Mouse (Mus musculus): ENCODE measurements around the gene Ltc4s.

The Ltc4s gene

DNA sequence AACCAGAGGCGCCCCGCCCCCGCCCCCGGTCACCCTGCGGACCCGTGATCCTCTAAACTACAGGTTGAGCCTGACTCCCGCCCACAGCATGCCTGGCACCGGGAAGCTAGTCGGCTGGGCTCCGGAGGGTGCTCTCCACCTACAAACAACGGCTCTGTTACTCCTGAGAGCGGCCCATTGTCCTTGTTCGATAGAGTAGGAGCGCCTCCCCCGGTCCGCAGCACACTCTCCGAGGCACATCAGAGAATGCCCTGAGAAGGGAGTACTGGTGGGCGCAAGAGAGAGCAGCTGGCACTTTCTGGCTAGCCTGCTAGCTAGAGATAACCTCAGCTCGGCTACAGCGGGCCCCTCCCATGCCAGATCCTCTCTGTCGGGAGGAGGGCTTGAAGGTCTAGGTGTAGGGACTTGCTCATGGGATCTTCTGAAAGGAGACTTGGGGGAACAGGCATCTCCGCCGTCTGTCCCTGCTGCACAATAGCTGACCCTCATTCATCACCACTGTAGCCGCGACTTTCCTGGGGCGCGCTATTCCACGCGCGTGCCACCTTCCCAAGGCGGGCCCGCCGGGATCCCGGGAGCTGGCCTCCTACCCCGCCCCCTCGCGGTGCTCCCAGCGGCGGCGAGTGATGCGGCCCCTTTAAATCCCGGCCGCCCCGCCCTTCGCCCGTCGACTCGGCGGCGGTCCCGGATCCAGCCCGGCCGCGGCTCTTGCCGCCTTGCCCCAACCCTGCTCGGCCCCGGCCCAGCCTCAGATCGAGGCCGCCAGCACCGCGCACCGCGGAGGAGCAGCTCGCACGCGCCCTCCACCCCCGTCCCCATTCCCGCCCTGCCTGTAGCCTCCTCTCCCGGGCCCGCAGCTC is 13.5 kb downstream of the Ltc4s start:
- peak; percentile 81 to 85 for DNase-seq (ENCODE audit: low spot score in 2 of 2)

GRCm38 (mm10) chr11:50223783-50224662 is 14.4 kb downstream of the Ltc4s start:
- no peak for DNase-seq (ENCODE audit: low spot score in 2 of 2)

GRCm38 (mm10) chr11:50222559-50223276 is 15.7 kb downstream of the Ltc4s start:
- DNase-seq (ENCODE audit: low spot score in 2 of 2), result no peak

- DNase-seq (ENCODE audit: low spot score in 2 of 2), result no peak
Measured at GRCm38 (mm10) chr11:50219833-50220232, 18.6 kb downstream of the Ltc4s start.

DNA sequence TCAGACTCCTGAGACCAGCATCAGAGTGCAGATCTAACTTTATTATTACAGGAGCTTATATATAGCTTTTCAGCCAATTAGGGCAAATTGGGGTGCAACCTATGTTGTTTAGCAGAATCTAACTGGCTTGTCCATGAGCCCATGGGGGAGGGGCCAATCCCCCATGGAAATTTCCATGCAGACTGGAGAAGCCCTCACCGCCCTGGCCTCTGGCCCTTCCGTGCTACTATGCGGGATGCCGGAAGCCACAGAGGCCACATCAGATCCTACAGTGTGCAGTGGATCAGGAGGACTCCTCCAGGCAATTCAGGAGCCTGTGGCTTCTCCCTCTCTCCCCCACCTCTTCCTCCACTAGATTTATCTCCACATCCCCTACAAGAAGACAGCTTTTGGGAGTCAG is 20.6 kb downstream of the Ltc4s start:
- DNase-seq (ENCODE audit: low spot score in 2 of 2), result no peak

DNA sequence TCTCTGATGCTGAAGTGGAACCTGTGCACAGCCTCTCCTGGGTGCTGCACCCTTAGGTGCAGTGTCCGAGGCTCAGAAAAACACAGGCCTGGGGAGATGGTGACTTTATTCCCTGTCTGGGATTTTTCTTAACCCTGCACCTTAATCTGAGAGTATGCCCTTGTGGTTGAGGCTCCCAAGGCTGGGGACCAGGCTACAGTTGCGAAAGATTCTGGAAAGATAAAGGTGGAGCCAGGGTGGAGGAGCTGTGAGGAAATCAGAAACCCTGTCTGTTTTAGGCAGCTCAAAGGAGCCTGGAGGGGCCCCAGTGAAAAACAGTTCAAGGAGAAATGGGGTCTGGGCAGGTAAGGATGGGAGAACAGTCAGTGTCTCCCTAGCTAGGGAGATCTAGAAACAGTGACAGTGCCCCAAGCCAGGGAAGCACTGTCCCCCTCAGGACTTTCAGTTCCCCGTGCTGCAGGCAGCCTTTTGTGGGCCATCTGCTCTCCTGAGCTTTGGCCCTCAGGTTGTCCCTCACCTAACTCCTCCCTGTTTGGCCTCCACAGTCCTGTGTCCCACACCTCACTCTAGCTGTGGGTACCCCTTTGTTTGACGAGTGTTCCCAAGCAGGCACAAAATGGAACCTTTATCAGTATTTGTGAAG is 21.6 kb downstream of the Ltc4s start:
- DNase-seq (ENCODE audit: low spot score in 2 of 2), result no peak

DNA sequence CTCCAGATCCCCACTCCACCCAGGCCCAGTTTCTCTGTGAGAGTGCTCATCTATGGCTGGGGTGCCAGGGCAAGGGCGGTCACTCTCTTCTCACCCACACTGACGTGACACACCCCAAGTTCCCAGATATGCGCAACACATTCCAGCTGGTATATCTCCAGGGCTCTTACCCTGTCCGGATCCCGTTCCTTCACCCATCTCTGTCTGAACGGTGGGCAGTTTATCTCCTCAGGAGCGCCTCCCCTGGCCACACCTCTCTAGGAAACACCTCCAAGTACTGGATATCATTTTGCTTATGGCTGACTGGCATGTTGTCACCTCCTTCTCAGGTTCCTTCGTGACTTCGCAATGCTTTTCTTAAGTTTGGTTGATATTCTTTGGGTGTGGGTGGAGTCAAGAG is 22.8 kb downstream of the Ltc4s start:
- peak in 1 of 2 experiments; percentile 18 for DNase-seq (ENCODE audit: low spot score in 2 of 2)

- no peak for DNase-seq (ENCODE audit: low spot score in 2 of 2)
Measured at GRCm38 (mm10) chr11:50214631-50215030, 23.8 kb downstream of the Ltc4s start.

DNA sequence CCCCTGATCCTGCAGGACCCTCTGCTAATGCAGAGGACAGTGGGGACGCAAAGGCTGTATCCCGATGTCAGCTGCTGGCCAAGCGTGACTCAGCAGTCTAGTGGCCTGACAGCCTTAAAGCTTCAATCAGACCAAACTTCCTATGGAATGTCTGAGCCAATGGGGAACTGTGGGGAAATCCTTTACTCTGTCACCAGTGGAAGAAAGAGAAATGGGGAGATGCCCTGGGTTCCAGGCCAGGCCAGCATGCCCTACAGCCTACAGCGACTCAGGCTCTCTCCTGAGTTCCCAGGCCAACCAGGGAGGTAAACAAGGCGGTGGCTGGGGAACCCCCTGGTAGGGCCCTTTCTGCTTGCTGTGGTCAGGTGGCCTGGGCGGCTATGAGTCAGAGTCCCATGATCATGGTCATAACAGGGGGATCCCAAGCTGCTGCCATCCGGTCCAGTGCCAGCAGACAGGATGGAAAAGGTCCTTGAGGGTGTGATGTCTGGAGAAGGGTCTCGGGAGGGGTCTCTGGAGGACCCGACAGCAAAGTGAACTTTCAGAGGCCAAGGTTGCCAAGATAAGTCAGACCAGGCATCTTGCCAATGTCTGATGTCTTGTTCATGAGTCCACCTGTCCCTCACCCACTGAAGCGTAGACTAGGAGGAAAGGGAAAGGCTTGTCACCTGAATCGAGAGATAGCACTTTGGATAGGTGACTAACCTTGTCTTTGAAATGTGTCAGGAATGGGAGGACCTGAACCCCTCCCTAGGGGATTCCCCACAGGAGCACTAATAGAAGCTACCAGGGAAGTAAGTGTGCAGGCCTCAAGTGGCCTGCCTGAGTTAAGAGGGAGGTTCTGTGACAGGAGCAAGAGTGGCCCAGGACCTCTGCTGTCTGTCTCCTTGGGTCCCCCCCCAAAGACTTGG is 25.3 kb downstream of the Ltc4s start:
- peak in 1 of 2 experiments; percentile 72 for DNase-seq (ENCODE audit: low spot score in 2 of 2)

GRCm38 (mm10) chr11:50212060-50212739 is 26.2 kb downstream of the Ltc4s start:
- no peak for DNase-seq (ENCODE audit: low spot score in 2 of 2)

DNA sequence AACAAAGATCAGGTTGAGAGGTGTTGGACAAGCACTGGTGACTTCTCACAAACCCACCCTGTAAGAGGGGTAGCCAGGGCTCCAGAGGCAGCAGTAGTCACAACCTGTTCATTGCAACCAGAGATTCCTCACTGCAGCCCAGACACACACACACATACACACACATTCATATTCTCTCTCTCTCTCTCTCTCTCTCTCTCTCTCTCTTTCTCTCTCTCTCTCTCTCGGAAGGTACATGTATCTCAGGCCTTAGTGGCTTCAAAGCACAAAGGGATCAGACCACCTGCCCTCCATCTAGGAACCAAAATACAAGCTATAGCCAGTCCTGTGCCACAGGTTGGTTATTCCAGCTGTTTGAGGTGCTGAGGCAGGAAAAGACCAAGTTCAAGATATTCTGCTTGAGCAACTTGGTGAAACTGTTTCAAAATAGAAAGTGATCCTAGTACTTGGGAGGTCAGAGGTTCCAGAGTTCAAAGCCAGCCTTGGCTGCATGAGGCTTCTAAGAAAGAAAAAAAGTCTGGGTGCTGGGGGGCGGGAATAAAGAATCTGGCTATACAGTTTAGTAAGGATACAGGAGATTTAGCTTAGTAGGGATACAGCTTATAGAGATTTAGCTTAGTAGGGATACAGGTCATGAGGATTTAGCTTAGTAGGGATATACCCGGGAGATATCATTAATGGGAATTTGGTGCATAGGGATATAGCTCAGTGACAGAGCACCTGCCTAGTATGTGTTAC is 26.9 kb downstream of the Ltc4s start:
- DNase-seq (ENCODE audit: low spot score in 2 of 2), result no peak

DNA sequence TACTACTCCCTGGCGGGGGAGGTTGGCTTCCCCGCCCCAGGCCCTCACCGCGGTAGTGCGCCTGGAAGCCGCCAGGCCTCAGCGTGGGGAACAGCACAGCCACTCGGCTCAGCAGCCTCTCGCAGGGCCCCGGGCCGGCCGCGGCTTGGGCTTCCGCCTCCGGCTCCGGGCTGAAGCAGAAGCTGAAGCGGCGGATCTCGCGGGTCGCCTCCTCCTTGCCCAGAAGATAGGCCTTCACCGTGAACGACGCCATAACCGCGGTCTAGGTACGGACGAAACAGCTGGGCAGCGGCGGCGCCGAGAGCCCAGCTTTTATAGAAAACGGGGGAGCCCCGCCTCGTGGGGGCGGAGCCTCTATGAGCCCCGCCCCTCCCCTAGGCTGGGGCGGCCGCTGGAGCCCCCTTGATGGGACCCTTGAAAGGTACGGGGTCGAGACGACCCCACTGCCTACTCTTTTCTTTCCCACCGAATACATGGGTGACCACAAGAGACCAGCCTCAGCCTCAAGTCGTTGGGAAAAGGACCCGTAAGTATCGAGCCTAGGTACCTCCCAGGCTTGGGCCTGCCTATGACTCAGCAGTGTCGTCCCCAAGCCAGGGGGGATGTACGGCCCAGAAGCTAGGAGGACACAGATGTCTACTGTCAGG is 27.8 kb downstream of the Ltc4s start, which contains the start of the genes Sqstm1 and Mgat4b:
TSS of gene Sqstm1 (minus strand) at position 323 of the 647 bp plus-strand sequence.
TSS of gene Mgat4b (plus strand) at position 386 of the 647 bp plus-strand sequence.
- peak; percentile 81 to 90 for DNase-seq (ENCODE audit: low spot score in 2 of 2)

DNA sequence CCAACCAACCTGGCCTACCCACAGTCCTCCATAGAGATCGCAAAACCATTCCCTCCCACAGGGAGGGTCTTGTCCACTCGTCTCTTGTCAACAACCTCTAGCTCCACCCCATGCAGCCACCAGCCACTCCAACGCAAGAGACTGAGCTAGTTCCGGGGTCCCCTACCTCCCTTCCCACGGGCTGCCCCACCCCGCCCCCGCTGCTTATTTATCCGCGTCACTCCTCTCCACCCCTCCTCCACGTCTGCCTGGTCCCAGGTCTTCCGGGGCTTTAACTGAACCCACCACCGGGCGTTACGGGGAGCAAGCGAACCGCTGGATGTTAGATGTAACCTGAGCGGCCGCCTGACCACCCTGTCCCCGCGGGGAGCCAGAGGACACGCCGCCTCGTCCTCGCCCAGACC is 28.3 kb downstream of the Ltc4s start:
- peak; percentile 90 to 94 for DNase-seq (ENCODE audit: low spot score in 2 of 2)

DNA sequence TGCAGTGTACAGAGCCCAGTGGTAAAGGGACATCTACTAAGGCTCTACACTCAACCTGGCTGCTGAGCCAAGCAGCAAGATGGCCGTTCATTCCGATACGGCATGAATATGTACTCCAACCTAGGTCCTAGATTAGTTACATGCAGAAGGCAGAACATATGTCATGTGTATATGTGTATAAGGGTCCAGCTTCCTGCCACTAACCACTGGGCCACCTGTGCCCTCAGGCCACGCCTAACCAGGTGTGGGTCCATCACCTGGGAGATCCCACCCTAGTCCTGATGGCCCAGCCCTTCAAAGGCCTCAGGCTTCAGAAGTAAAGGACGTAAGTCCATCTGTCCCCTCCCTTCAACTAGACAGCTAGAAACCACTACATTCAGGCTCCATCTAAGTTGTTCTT is 30.4 kb downstream of the Ltc4s start:
- no peak for DNase-seq (ENCODE audit: low spot score in 2 of 2)

GRCm38 (mm10) chr11:50207344-50207743 is 31.1 kb downstream of the Ltc4s start:
- DNase-seq (ENCODE audit: low spot score in 2 of 2), result no peak

DNA sequence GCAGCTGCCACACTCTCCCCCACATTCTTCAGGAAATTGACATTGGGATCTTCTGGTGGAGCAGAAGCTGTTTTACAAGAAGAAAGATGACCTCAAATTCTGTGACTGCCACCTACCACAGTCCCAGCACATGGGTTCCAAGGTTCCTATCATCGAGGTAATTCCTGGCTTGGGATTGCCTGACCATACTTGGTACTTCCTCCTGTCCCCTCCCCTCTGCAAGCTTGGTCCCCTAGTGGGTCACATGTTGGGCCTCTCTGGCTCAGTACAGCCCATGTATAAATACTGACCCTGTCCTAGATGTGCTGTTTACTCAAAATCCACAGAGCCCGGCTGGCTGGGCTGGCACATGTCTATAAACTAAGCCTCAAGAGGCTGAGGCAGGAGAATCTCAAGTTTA is 32.4 kb downstream of the Ltc4s start:
- DNase-seq (ENCODE audit: low spot score in 2 of 2), result no peak

- no peak for DNase-seq (ENCODE audit: low spot score in 2 of 2)
Measured at GRCm38 (mm10) chr11:50205434-50205833, 33.0 kb downstream of the Ltc4s start.

DNA sequence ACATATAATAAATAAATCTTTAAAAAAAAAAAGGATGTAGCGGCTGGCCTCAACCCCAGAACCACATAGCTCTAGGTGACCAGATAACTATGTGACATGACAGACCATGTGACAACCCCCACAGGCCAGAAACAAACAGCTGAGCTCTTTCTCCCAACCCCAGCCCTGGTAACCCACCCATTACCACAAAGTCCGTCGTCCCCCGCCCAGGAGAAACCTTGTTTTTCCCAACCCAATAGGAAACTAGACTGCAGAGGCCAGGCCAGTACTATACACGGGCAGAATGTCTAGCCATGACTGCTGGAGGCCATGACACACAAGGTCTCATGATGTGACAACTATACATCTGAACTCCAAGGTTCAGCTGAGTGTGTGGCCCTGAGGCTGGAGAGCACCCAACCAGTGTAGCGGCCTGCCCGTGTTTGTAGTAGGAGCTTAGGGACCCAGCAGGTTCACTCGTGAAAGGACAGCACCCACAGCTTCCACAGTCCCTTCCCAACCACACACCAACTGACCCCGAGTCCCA is 35.1 kb downstream of the Ltc4s start:
- DNase-seq (ENCODE audit: low spot score in 2 of 2), result no peak

Data from urinary bladder, postnatal 4 days (tissue).